Mouse (Mus musculus) kidney, adult 18-20 months (tissue): ENCODE measurements at regions not wholly inside any gene's neighbourhood (a gene's known extent, or its start where the extent isn't known, plus 50 kb on each side); places are given as distances from the start of the nearest gene placed in this dataset.

Experiments
- DNase-seq: peaks from one replicate; pipeline ENCODE4 v3.0.0; 2021

GRCm38 (mm10) chrX:13014051-13014450 lies 57.2 kb upstream of the Usp9x start:
- DNase-seq: no peak

GRCm38 (mm10) chrX:13013086-13013485 lies 58.2 kb upstream of the Usp9x start:
- DNase-seq: no peak

GRCm38 (mm10) chrX:12990777-12991176 lies 80.5 kb upstream of the Usp9x start:
- DNase-seq: no peak

- DNase-seq: no peak
Measured at GRCm38 (mm10) chrX:12977676-12978075, 93.6 kb upstream of the Usp9x start.

GRCm38 (mm10) chrX:12968979-12969746 lies 102.1 kb upstream of the Usp9x start:
- DNase-seq: no peak

- no peak for DNase-seq
Measured at GRCm38 (mm10) chrX:12959467-12960314, 111.6 kb upstream of the Usp9x start.

GRCm38 (mm10) chrX:12958873-12959272 lies 112.4 kb upstream of the Usp9x start:
- DNase-seq: no peak

GRCm38 (mm10) chrX:12950928-12951660 lies 120.2 kb upstream of the Usp9x start:
- no peak for DNase-seq

- DNase-seq: no peak
Measured at GRCm38 (mm10) chrX:12942451-12942850, 128.8 kb upstream of the Usp9x start.

GRCm38 (mm10) chrX:12936406-12937172 lies 134.7 kb upstream of the Usp9x start:
- DNase-seq: peak; percentile 44

GRCm38 (mm10) chrX:12933294-12933807 lies 137.9 kb upstream of the Usp9x start:
- no peak for DNase-seq

- DNase-seq: no peak
Measured at GRCm38 (mm10) chrX:12930242-12930641, 141.1 kb upstream of the Usp9x start.

GRCm38 (mm10) chrX:12927797-12928589 lies 143.3 kb upstream of the Usp9x start:
- no peak for DNase-seq

GRCm38 (mm10) chrX:12924705-12925644 lies 146.3 kb upstream of the Usp9x start:
- no peak for DNase-seq

- DNase-seq: no peak
Measured at GRCm38 (mm10) chrX:12919576-12919975, 151.7 kb upstream of the Usp9x start.

GRCm38 (mm10) chrX:12917105-12917504 lies 154.2 kb upstream of the Usp9x start:
- peak; percentile 36 for DNase-seq

- DNase-seq: peak; percentile 14
Measured at GRCm38 (mm10) chrX:12916684-12917083, 154.6 kb upstream of the Usp9x start.

- no peak for DNase-seq
Measured at GRCm38 (mm10) chrX:12900256-12900655, 138.4 kb upstream of the Med14 start.

GRCm38 (mm10) chrX:12891468-12891867 lies 129.6 kb upstream of the Med14 start:
- no peak for DNase-seq

GRCm38 (mm10) chrX:12889482-12889808 lies 127.6 kb upstream of the Med14 start:
- no peak for DNase-seq
